Mouse (Mus musculus): ENCODE results near the gene Dhrs9. TPM values are rescaled to one million over a fixed set of nuclear protein-coding genes. Genes with fewer than 3 reads are reported as not detected.

Dhrs9 gene
- total RNA-seq (2023), result not detected in 4 replicates

GRCm38 (mm10) chr2:69380281-69380680, at the start of gene Dhrs9:
Gene Dhrs9, plus strand, starts transcription at chr2:69380445.

GRCm38 (mm10) chr2:69342496-69343221, 37.6 kb upstream of the Dhrs9 start, which contains the start of gene Abcb11:
Gene Abcb11, minus strand, starts transcription at chr2:69342616.

Other genes with a start within 250 kb of the Dhrs9 start
- not detected in 4 replicates for gene Nostrin, start 244.6 kb upstream of the Dhrs9 start, total RNA-seq (2023)
- 4.6 to 7.1 TPM (median 5.6 TPM) in 4 replicates for gene Spc25, start 174.3 kb upstream of the Dhrs9 start, total RNA-seq (2023)
- gene G6pc2, start 169.4 kb upstream of the Dhrs9 start, total RNA-seq (2023), result not detected in 4 replicates
- gene Abcb11, start 37.8 kb upstream of the Dhrs9 start, total RNA-seq (2023), result not detected in 4 replicates
- gene Lrp2, start 205.6 kb downstream of the Dhrs9 start, total RNA-seq (2023), result not detected in 4 replicates

Data from B cell, adult 62 days (primary cell).